Mouse (Mus musculus): ENCODE measurements around the gene Brinp2. TPM values are rescaled to one million over a fixed set of nuclear protein-coding genes. Genes with fewer than 3 reads are reported as not detected.

Gene Brinp2
- total and polyA plus RNA-seq, 3 experiments = 0.20 to 0.25 (median 0.21) TPM

DNA sequence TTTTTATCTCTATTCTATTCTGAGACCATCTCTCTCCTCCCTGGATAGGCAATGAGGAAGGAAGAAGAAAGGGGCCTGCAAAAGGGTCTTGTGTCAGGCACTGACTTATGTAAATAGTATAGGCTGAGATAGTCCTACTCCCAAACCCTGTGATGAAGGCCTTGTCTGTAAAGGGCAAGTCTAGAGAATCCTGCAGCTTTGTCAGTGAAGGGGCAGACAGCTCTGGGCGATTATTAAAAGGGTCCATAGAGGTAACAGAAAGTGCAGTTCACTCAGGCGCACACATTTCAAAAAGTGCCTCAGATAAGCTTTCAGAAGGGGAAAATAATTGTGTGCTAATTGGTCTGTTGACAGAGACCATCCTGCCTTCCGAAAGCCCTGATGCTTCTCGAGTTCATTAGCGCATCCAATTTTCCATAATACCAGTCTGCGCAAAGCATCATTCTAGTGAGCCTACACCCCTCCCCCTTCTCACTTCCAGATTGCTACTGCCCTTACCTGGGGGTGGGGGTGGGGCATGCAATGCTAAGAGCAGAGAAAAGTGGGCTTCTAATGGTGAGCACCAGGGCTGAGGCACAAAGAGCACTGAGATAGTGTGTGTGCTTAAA, 97.3 kb downstream of the Brinp2 start:
- WGBS = 64% methylated on average over 6 of the region's 6 CpGs
- no peak for TF ChIP-seq POLR2A (IDR thresholded peaks at IDR 0.05; ENCODE audit: insufficient read depth, low read depth, low read length)
- TF ChIP-seq EP300 (IDR thresholded peaks at IDR 0.05; ENCODE audit: insufficient read depth, low read depth, low read length) = no peak
- TF ChIP-seq CTCF (IDR thresholded peaks at IDR 0.05) = no peak
- no peaks in the 10 kb centered on the region for H3K79me2 ChIP-seq (replicated peaks; ENCODE audit: control insufficient read depth, insufficient read depth, low read length)
- H3K9ac ChIP-seq (ENCODE audit: low read depth, low read length) = no peak overlapping the region
- no peaks in the 10 kb centered on the region for H3K27me3 ChIP-seq (ENCODE audit: control insufficient read depth, insufficient read depth, low read length)
- DNase-seq = no peak
- intact Hi-C loops (cut with DNase I) = no loop called here
- no peaks in the 10 kb centered on the region for H3K36me3 ChIP-seq (ENCODE audit: control insufficient read depth, insufficient read depth, low read length)
- H3K27ac ChIP-seq = no peak overlapping the region
- no peaks in the 10 kb centered on the region for H3K4me1 ChIP-seq (ENCODE audit: control insufficient read depth, insufficient read depth, low read length)
- H3K4me3 ChIP-seq = no peak overlapping the region

DNA sequence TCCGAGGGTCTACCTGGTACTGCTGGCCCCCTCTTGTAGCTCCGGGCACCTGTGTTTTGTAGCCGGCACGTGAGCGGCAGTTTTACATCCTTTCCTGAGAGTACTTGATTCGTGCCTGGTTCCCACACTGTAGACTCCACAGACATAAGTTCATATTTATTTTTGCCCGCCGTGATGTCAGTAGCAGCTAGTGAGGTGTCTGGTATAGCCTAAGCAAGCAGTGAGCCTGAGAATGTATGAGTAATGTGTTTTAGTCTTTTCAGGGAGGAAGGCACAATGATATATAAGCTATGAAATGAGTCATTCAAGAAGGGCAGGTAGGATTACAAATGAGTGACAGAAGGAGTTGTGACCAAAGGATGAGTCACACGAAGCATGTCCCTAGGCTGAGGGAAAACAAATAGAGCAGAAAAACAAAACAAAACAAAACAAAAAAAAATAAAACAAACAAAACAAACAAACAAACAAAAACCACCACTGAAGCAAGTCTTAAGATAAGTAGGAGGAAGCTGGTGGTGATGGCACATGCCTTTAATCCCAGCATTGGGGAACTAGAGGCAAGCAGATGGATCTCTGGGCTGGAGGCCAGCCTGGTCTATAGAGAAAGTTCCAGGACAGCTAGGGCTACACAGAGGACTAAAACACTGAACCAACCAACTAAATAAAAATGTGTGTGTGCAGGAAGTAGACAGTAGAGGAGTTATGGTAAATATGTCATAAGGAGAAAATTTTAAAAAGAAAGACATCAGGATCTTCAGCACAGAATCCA, 100.0 kb downstream of the Brinp2 start:
- TF ChIP-seq CTCF (IDR thresholded peaks at IDR 0.05) (no peak), EP300 (IDR thresholded peaks at IDR 0.05; ENCODE audit: insufficient read depth, low read depth, low read length) (no peak), POLR2A (IDR thresholded peaks at IDR 0.05; ENCODE audit: insufficient read depth, low read depth, low read length) (no peak)
- Histone ChIP-seq H3K9ac (ENCODE audit: low read depth, low read length) (no peak overlapping the region), H3K36me3 (ENCODE audit: control insufficient read depth, insufficient read depth, low read length) (no peaks in the 10 kb centered on the region), H3K27me3 (ENCODE audit: control insufficient read depth, insufficient read depth, low read length) (no peaks in the 10 kb centered on the region; the same call in 1 of the 2 replicates), H3K79me2 (replicated peaks; ENCODE audit: control insufficient read depth, insufficient read depth, low read length) (no peaks in the 10 kb centered on the region), H3K27ac (no peak overlapping the region), H3K4me1 (ENCODE audit: control insufficient read depth, insufficient read depth, low read length) (no peaks in the 10 kb centered on the region), H3K4me3 (no peak overlapping the region)
- no peak for DNase-seq
- intact Hi-C loops (cut with DNase I) = no loop called here
- WGBS = 87% methylated on average over 9 of the region's 9 CpGs

DNA sequence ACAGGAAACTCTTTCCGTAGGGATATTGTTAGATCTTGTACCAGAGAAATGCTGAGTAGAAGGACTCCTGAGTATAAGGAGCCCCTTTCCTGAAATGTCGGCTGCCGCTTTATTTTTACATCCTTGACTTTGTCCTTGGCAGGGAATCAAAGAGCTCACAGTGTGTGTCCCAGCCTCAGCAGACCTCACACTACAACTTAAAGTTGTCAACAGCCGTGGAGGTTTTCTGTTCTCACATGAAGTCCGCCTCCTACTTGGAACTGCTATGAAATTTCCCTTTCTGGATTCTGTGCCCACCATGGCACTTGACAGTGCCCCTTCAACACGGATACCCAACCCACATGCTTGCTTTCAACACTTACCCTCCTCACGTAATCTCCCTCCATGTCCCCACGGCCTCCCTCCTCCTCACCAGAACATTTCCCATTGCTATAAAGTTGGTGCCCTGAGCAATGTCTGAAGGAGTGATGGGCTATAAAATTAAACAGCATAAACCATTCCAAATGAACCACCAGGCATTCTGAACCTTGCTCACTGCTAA, 103.4 kb downstream of the Brinp2 start:
- 48% methylated on average over 8 of the region's 8 CpGs for WGBS
- TF ChIP-seq EP300 (IDR thresholded peaks at IDR 0.05; ENCODE audit: insufficient read depth, low read depth, low read length) (no peak), CTCF (IDR thresholded peaks at IDR 0.05) (no peak), POLR2A (IDR thresholded peaks at IDR 0.05; ENCODE audit: insufficient read depth, low read depth, low read length) (no peak)

DNA sequence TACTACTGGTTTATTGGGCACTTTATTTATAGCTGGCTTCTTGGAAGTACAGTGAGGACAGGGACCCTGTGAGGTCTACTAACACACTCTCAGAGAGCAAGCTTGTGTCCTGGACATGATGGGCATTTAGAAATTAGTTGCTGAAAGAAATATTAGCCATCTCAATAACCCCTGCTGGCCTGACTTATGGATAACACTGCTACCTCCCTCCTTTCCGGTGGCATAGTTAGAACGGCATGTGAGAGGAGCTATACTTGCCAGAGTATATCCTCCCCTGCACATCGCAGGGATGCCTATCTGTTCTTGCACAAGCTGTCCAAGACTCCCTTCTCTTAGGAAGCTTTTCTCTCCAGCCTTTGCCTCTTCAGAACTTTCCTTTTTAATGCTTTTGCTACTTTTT, 107.9 kb downstream of the Brinp2 start:
- no peaks in the 10 kb centered on the region for H3K79me2 ChIP-seq (replicated peaks; ENCODE audit: control insufficient read depth, insufficient read depth, low read length)
- intact Hi-C loops (cut with DNase I) = no loop called here
- H3K27ac ChIP-seq = no peak overlapping the region
- H3K4me3 ChIP-seq = no peak overlapping the region
- H3K9ac ChIP-seq (ENCODE audit: low read depth, low read length) = no peak overlapping the region
- TF ChIP-seq CTCF (IDR thresholded peaks at IDR 0.05) (no peak), EP300 (IDR thresholded peaks at IDR 0.05; ENCODE audit: insufficient read depth, low read depth, low read length) (no peak), POLR2A (IDR thresholded peaks at IDR 0.05; ENCODE audit: insufficient read depth, low read depth, low read length) (no peak)
- no peaks in the 10 kb centered on the region; the same call in 1 of the 2 replicates for H3K27me3 ChIP-seq (ENCODE audit: control insufficient read depth, insufficient read depth, low read length)
- no peak for DNase-seq
- no peaks in the 10 kb centered on the region for H3K36me3 ChIP-seq (ENCODE audit: control insufficient read depth, insufficient read depth, low read length)
- 70% methylated on average over 3 of the region's 3 CpGs for WGBS
- H3K4me1 ChIP-seq (ENCODE audit: control insufficient read depth, insufficient read depth, low read length) = no peaks in the 10 kb centered on the region

More for the DNA sequence above, 103.4 kb downstream of the Brinp2 start:
- Histone ChIP-seq H3K36me3 (ENCODE audit: control insufficient read depth, insufficient read depth, low read length) (no peaks in the 10 kb centered on the region), H3K9ac (ENCODE audit: low read depth, low read length) (no peak overlapping the region), H3K27me3 (ENCODE audit: control insufficient read depth, insufficient read depth, low read length) (no peaks in the 10 kb centered on the region; the same call in 1 of the 2 replicates), H3K4me3 (no peak overlapping the region), H3K27ac (no peak overlapping the region), H3K79me2 (replicated peaks; ENCODE audit: control insufficient read depth, insufficient read depth, low read length) (no peaks in the 10 kb centered on the region), H3K4me1 (ENCODE audit: control insufficient read depth, insufficient read depth, low read length) (no peaks in the 10 kb centered on the region)
- DNase-seq = no peak
- intact Hi-C loops (cut with DNase I) = no loop called here

DNA sequence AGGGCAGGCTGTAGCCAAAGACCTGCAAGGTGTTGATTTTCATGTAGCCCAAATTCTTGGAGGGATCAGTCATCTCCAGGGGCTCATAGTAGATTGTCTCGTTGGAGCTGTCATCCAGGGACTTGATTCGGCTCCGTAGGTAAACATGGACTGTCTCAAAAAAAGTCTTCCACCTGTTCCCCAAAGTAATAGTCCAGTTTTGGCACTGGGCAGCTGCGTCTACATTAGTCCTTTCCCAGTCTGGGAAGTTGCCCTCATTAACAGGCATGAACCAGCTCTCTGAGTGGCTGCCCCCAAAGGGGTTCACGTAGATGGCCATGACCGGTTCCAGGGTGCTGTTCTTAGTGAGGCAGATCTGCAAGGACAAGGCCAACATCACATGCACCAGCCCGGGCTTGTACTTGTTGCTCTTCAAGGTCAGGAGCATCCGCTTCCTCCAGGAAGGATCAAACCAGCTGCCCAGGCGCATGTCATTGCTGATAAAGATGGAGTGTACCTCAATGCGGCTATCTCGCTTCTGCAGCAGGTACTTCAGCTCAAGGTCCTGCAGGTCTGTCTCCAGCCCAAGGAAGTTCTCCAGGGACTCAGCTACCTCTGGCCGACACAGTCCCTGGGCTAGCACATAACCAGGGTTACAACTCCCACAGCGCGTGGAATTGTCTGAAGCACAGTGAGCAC, 109.5 kb downstream of the Brinp2 start:
- no peak overlapping the region for H3K9ac ChIP-seq (ENCODE audit: low read depth, low read length)
- no peaks in the 10 kb centered on the region for H3K79me2 ChIP-seq (replicated peaks; ENCODE audit: control insufficient read depth, insufficient read depth, low read length)
- intact Hi-C loops (cut with DNase I) = no loop called here
- no peak overlapping the region for H3K27ac ChIP-seq
- no peaks in the 10 kb centered on the region; the same call in 1 of the 2 replicates for H3K27me3 ChIP-seq (ENCODE audit: control insufficient read depth, insufficient read depth, low read length)
- H3K4me3 ChIP-seq = no peak overlapping the region
- H3K4me1 ChIP-seq (ENCODE audit: control insufficient read depth, insufficient read depth, low read length) = no peaks in the 10 kb centered on the region
- no peak for DNase-seq
- no peaks in the 10 kb centered on the region for H3K36me3 ChIP-seq (ENCODE audit: control insufficient read depth, insufficient read depth, low read length)
- TF ChIP-seq EP300 (IDR thresholded peaks at IDR 0.05; ENCODE audit: insufficient read depth, low read depth, low read length) (no peak), CTCF (IDR thresholded peaks at IDR 0.05) (no peak), POLR2A (IDR thresholded peaks at IDR 0.05; ENCODE audit: insufficient read depth, low read depth, low read length) (no peak)
- 88% methylated on average over 14 of the region's 14 CpGs for WGBS

All from heart, adult 2 months (tissue).